Mouse (Mus musculus): ENCODE measurements around the gene Abl2.
"Not testable (repeated sequence)": the region's sequence is repeated elsewhere in the genome, so short reads cannot be mapped to it uniquely, and the experiment has no call there.

The Abl2 gene

GRCm38 (mm10) chr1:156558024-156558930, at the start of gene Abl2:
Abl2 (plus strand) TSS chr1:156558786.
- peak; percentile 83 to 89 for DNase-seq

DNA sequence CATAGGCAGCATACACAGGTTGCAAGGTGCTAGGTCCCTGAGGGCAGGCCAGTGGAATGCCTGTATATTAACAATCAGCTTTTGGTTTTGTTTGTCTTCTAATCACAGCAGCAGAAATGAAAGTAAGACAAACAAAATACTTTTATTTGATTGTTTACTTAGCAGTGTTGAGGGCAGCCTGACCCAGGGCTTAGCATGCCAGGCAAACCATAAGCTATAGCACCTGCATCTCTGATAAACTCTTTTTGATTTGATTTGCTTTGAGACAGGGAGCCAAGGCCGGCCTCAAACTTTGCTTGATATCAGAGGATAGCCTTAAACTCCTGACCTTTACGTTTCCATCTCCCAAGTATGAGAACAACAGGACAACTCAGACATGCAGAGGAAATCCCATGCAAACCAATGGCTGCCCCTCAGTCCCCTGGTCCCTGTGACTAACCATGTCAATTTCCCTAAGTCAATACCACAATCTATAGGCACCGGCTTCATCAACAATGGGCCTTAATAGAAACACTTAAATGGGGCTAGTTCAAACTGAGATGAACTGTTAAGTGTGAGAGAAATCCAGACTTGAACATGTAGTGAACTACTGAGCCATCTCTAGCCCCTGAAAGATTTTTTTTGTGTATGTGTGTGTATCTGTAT, 38.3 kb upstream of the Abl2 start:
- no peak for DNase-seq

GRCm38 (mm10) chr1:156521796-156522517, 36.6 kb upstream of the Abl2 start:
- DNase-seq: peak; percentile 11 to 41

DNA sequence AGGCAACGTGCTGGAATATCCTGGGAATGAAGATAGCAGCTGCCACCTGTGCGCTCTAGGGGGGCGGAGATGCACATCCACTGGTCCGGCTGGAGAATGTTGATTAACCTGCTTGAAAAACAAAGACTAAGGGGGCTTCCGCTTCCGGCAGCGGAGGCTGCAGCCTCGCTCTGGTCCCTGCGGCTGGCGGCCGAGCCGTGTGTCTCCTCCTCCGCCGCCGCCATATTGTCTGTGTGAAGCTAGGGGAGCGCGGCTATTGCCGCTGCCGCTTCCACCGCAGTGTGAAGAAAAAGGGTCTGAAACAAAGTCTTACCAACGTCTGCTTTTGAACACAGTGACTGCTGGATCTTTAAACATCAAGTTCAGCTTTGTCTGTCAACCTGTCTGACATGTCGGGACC, 34.7 kb upstream of the Abl2 start, which contains the start of gene Gm10031:
Gm10031 (plus strand) TSS at position 171 of the 400 bp plus-strand sequence.
- not testable (repeated sequence) for DNase-seq

DNA sequence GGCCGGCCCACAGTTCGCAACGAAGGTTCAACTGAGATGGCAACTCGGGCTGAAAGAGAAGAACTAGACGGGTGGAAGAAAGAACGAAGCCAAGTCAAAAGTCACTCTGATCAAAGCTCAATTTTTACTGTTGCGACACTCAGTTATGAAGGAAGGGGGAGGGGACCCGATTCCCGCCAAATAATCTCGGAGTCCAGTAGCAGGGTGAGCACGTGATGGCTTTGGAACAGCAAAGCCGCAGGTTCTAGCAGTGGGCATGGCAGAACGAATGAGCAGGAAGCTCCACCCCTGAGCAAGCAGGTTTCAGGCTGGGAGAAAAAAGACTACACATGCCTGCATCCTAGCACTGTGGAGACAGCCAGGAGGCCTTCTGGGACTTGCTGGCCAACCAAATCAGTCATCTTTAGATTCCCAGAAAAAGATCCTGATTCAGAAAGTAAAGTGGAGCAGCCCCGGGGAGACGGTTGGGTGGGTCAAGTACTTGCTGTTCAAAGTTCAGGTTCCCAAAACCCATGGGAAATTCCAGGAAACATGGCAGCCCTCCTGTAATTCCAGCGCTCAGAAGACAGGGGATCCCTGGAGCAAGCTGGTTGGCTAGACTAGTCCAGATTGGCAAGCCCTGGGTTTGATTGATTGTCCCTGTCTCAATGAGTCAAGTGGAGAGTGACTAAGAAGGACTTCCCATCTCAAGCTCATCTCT, 26.0 kb upstream of the Abl2 start:
- not testable (repeated sequence) for DNase-seq

GRCm38 (mm10) chr1:156533483-156533882, 25.1 kb upstream of the Abl2 start:
- no peak for DNase-seq

GRCm38 (mm10) chr1:156533911-156534310, 24.7 kb upstream of the Abl2 start:
- DNase-seq: no peak

- DNase-seq: no peak
These were observed 21.6 kb upstream of the Abl2 start for GRCm38 (mm10) chr1:156537031-156537430.

GRCm38 (mm10) chr1:156537701-156538100, 20.9 kb upstream of the Abl2 start:
- DNase-seq: no peak

DNA sequence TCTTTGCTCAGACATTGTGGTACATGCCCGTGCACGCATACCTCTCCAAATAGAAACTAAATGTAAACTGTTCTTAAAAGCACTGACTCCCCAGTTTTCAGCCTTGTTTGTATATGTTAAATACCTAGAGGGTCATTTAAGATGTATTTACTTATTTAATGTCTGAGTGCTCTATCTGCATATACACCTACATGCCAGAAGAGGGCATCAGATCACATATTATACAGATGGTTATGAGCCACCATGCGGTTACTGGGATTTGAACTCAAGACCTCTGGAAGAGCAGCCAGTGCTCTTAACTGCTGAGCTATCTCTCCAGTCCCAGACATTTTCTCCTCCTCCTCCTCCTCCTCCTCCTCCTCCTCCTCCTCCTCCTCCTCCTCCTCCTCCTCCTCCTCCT, 20.2 kb upstream of the Abl2 start:
- DNase-seq: no peak

GRCm38 (mm10) chr1:156539787-156540560, 18.6 kb upstream of the Abl2 start:
- DNase-seq: no peak

DNA sequence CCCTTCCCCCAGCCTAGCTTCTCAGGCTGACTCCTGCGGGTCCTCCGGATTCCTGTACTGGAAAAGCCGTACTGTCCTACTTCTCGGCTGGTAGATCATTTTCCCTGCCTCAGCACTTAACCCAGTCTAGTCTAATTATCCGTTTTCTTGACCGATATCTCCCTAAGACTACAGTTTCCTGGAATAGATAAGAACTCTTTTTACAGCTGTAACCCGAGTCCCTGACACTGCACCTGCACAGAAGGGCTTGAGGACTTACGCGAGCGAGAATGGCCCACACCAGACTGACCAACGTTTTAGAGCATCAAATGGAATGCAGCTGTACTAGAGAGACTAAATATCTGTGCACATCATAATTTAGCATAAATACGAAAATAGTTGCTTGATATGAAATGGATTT, 14.6 kb upstream of the Abl2 start:
- no peak for DNase-seq

DNA sequence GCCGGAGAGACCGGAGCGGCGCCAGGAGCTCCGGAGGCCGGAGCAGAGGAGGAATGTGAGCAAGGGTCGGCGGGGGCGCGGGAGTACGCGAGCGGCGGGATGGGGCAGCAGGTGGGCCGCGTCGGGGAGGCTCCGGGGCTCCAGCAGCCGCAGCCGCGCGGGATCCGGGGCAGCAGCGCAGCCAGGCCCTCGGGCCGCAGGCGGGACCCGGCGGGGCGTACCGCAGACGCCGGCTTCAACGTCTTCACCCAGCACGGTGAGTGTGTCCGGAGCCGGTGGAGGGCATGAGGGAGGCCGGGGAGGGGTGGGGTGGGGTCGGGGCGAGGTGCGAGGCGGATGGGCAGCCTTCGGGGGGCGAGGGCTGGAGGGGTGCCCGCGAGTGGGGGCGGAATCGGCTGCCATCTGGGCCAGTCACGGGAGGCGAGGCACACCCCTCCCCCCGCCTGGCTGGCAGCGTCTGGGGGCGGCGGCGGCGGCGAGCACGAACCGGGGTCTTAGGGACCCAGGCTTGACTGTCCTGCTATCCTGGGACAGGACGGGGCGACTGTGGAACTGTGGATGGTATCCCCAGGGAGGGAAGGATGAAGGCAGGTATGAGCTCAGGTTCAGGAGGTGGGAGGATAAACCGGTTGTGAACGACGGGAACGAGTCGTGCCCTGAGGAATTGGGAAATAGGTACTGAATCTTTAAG, 509 bp downstream of the Abl2 start:
- peak; percentile 21 to 49 for DNase-seq

- DNase-seq: no peak
These were observed 1.0 kb downstream of the Abl2 start for GRCm38 (mm10) chr1:156559641-156560020.

GRCm38 (mm10) chr1:156560500-156560899, 1.9 kb downstream of the Abl2 start:
- DNase-seq: no peak

DNA sequence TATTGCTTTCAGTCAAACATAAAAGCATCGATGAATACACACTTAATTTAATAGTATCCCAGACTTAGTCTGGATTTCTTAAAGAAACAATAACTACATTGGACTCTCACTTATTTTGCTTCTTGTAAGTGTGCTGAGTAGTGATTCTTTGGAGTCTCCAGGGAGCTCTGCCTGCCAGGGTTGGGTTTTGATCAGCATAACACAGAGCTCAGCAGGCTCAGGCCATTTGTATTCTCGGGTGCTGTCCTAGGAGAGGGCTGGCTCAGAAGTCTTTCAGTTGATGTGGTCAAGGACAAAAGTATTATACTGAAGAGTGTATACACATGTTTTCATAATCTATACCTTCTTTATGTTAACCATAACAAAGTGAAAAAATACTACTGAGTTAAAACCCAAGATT, 6.7 kb downstream of the Abl2 start:
- DNase-seq: no peak

GRCm38 (mm10) chr1:156566132-156566531, 7.5 kb downstream of the Abl2 start:
- peak in 1 of 2 experiments; percentile 23 for DNase-seq

DNA sequence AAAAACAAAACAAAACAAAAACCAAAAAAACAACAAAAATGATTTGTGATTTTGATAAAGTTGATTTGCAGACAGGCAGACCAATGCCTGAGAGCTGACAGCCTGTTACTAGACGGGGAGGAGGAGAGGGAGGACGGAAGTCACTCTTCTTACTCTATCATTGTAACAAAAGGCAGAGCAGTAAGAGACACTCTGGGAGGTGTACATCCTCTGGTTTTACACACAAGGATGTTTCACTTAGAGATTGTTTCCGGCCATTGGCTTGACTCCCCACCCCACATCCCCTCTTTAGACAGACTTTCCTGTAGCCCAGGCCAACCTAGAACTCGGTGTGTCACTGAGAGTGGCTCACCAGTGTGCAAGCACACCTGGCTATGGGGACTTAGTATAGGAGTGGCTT, 11.0 kb downstream of the Abl2 start:
- DNase-seq: no peak

GRCm38 (mm10) chr1:156572952-156573351, 14.4 kb downstream of the Abl2 start:
- DNase-seq: no peak

GRCm38 (mm10) chr1:156581149-156581548, 22.6 kb downstream of the Abl2 start:
- no peak for DNase-seq

- no peak for DNase-seq
These were observed 25.6 kb downstream of the Abl2 start for GRCm38 (mm10) chr1:156584175-156584574.

Measured in spleen, adult 18-20 months (tissue).